Mouse (Mus musculus): Measurements from ENCODE around the gene Tex37. TPM values are rescaled to one million over a fixed set of nuclear protein-coding genes. Genes with fewer than 3 reads are reported as not detected.

The Tex37 gene
- polyA plus RNA-seq (2012; rRNA removed): not detected in 2 replicates

DNA sequence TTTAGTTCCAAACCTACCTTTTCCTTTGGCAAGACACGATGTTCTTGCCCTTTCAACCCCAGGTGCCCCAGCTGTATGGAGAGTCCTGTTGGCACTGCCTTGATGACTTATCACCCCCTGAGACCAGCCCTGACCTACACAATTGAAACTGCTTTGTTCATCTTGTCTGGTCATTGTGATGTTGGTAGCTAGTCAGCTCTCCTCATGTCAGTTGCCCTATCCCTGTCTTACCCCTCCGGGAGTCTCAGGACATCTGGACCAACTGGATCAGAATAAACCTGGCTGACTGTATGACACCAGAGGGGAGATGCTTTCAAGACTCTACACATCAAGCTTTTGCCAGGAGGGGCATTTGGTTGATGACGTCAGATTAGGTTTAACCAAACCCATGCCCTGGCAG is at the start of gene Tex37:
Gene Tex37 (minus strand): TSS at position 101 of the 400 bp plus-strand sequence.
- Histone ChIP-seq H3K36me3 (ENCODE audit: control insufficient read depth, insufficient read depth, low read length) (no peaks in the 10 kb centered on the region), H3K4me1 (ENCODE audit: control insufficient read depth, insufficient read depth, insufficient read length) (no peaks in the 10 kb centered on the region), H3K4me3 (ENCODE audit: extremely low read depth, insufficient read depth, insufficient read length) (no peak within 1 kb of the TSS), H3K27ac (ENCODE audit: insufficient read depth, low read length) (no peak within 1 kb of the TSS), H3K27me3 (ENCODE audit: control insufficient read depth, insufficient read depth, low read length) (no peaks in the 10 kb centered on the region)
- DNase-seq (ENCODE audit: low read depth in 1 of 2, low spot score in 2 of 2): no peak
- 80% methylated on average over 3 of the region's 3 CpGs for WGBS
- TF ChIP-seq CTCF (IDR thresholded peaks at IDR 0.05; ENCODE audit: extremely low read depth, insufficient read depth, insufficient read length, insufficient replicate concordance) (no peak), POLR2A (IDR thresholded peaks at IDR 0.05; ENCODE audit: low read depth, low read length) (no peak)

DNA sequence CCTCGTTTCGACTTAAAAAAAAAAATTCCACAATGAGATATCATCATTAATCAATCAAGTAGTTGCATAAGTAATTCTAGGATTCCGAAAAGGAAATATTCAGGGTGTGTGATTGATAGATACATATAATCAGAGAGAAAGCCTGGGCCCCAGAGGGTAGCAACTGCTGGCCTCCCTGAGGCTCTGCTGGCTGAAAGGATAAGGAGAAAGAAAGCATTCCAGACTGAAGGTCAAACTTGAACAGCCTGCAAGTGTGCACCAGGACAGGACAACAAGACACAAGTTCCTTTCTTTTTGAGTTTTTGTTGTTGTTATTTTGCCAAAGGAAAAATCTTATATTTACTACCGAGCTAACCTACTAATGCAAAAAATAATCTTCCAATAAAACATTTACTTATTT is 49.6 kb upstream of the Tex37 start:
- Histone ChIP-seq H3K27me3 (ENCODE audit: control insufficient read depth, insufficient read depth, low read length) (peaks cover 3% of the 10 kb centered on the region; the same call in 1 of the 2 replicates), H3K36me3 (ENCODE audit: control insufficient read depth, insufficient read depth, low read length) (no peaks in the 10 kb centered on the region), H3K27ac (ENCODE audit: insufficient read depth, low read length) (no peak overlapping the region), H3K4me3 (ENCODE audit: extremely low read depth, insufficient read depth, insufficient read length) (no peak overlapping the region), H3K4me1 (ENCODE audit: control insufficient read depth, insufficient read depth, insufficient read length) (peaks cover 2% of the 10 kb centered on the region; the same call in 1 of the 2 replicates)
- WGBS: 81% methylated on average over 4 of the region's 4 CpGs
- DNase-seq (ENCODE audit: low read depth in 1 of 2, low spot score in 2 of 2): no peak
- no peak for TF ChIP-seq POLR2A (IDR thresholded peaks at IDR 0.05; ENCODE audit: low read depth, low read length)

DNA sequence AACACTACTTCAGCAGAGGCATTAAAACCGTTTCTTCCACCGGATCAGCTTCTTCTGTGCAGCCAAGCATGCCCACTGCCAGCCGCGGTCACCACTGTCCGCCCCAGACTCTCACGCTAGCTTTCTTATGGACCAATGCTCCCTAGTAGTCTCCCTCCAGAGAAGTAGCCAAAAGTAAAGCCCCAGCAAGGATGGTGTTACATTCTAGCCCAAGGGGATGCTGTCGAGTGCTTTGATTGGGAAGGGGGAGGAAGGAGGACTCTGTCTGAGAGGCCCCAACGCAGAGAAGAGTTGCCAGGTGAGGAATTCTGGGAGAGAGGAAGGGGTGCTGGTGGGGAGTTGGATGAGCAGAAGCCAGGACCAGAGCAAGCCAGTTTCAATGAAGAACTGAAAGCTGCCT is 48.7 kb upstream of the Tex37 start:
- H3K4me3 ChIP-seq (ENCODE audit: extremely low read depth, insufficient read depth, insufficient read length): no peak overlapping the region
- 6% methylated on average over 8 of the region's 8 CpGs for WGBS
- H3K4me1 ChIP-seq (ENCODE audit: control insufficient read depth, insufficient read depth, insufficient read length): peaks cover 2% of the 10 kb centered on the region; the same call in 1 of the 2 replicates
- no peaks in the 10 kb centered on the region for H3K36me3 ChIP-seq (ENCODE audit: control insufficient read depth, insufficient read depth, low read length)
- DNase-seq (ENCODE audit: low read depth in 1 of 2, low spot score in 2 of 2): no peak
- H3K27ac ChIP-seq (ENCODE audit: insufficient read depth, low read length): no peak overlapping the region
- peaks cover 3% of the 10 kb centered on the region; the same call in 1 of the 2 replicates for H3K27me3 ChIP-seq (ENCODE audit: control insufficient read depth, insufficient read depth, low read length)
- TF ChIP-seq CTCF (IDR thresholded peaks at IDR 0.05; ENCODE audit: extremely low read depth, insufficient read depth, insufficient read length, insufficient replicate concordance) (no peak), POLR2A (IDR thresholded peaks at IDR 0.05; ENCODE audit: low read depth, low read length) (no peak)

DNA sequence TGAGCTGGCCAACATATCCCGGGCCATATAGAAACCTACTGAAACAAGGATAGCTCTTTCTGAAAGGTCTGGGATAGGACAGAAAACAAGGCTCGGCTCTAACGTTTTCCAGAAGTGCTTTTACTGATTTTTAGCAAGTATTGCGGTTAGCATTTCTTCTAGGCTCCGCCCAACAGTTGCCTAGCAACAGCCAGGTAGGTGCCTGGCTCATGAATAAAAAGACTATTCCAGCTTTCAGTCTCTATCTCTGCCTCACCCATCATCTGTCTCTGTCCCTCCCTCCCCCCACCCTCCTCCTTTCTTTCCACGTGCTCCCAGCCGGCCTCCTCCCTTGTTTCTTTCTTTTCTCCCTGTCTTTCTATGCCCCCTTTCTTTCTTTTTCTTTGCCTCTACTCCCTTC is 47.0 kb upstream of the Tex37 start:
- no peak overlapping the region for H3K27ac ChIP-seq (ENCODE audit: insufficient read depth, low read length)
- H3K27me3 ChIP-seq (ENCODE audit: control insufficient read depth, insufficient read depth, low read length): peaks cover 3% of the 10 kb centered on the region; the same call in 1 of the 2 replicates
- peaks cover 2% of the 10 kb centered on the region; the same call in 1 of the 2 replicates for H3K4me1 ChIP-seq (ENCODE audit: control insufficient read depth, insufficient read depth, insufficient read length)
- H3K4me3 ChIP-seq (ENCODE audit: extremely low read depth, insufficient read depth, insufficient read length): no peak overlapping the region
- no peaks in the 10 kb centered on the region for H3K36me3 ChIP-seq (ENCODE audit: control insufficient read depth, insufficient read depth, low read length)
- no peak for TF ChIP-seq CTCF (IDR thresholded peaks at IDR 0.05; ENCODE audit: extremely low read depth, insufficient read depth, insufficient read length, insufficient replicate concordance)
- TF ChIP-seq POLR2A (IDR thresholded peaks at IDR 0.05; ENCODE audit: low read depth, low read length): no peak
- DNase-seq (ENCODE audit: low read depth in 1 of 2, low spot score in 2 of 2): no peak
- 44% methylated on average over 7 of the region's 7 CpGs for WGBS

DNA sequence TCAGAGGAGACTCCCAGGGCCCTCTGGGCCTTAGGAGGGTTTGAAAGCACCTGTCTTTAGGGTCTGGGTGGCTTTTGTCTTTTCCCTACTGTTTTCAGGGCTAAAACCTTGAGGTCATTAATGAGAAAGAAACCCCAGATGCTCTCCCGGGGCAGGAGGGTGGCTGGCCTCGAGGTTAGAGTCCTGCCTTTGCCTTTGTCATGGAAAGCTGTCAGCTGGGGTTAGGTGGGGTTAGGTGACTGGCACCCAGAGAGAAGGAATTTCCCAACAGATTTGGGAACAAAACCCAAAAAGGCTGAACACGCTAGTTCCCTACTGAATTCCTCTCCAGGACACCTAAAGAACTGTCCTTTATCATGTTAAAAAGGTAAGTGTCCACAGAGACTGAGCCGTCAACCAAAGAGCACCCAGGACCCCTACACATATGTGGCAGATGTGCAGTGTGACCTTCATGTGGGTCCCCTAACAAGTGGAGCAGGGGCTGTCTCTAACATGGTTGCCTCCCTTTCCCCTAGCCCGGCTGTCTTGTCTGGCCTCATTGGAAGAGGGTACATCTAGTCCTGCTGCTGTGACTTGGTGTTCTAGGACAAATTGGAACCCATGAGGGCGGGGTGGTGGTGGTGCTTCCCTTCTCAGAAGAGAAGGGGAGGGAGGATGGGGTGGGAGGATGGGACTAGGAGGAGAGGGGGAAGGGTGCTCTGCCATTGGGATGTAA is 45.5 kb upstream of the Tex37 start:
- peaks cover 4% of the 10 kb centered on the region; the same call in 1 of the 2 replicates for H3K27me3 ChIP-seq (ENCODE audit: control insufficient read depth, insufficient read depth, low read length)
- 69% methylated on average over 6 of the region's 6 CpGs for WGBS
- no peaks in the 10 kb centered on the region for H3K36me3 ChIP-seq (ENCODE audit: control insufficient read depth, insufficient read depth, low read length)
- no peak overlapping the region for H3K27ac ChIP-seq (ENCODE audit: insufficient read depth, low read length)
- TF ChIP-seq CTCF (IDR thresholded peaks at IDR 0.05; ENCODE audit: extremely low read depth, insufficient read depth, insufficient read length, insufficient replicate concordance) (no peak), POLR2A (IDR thresholded peaks at IDR 0.05; ENCODE audit: low read depth, low read length) (no peak)
- H3K4me1 ChIP-seq (ENCODE audit: control insufficient read depth, insufficient read depth, insufficient read length): peaks cover 2% of the 10 kb centered on the region; the same call in 1 of the 2 replicates
- no peak for DNase-seq (ENCODE audit: low read depth in 1 of 2, low spot score in 2 of 2)
- H3K4me3 ChIP-seq (ENCODE audit: extremely low read depth, insufficient read depth, insufficient read length): no peak overlapping the region

DNA sequence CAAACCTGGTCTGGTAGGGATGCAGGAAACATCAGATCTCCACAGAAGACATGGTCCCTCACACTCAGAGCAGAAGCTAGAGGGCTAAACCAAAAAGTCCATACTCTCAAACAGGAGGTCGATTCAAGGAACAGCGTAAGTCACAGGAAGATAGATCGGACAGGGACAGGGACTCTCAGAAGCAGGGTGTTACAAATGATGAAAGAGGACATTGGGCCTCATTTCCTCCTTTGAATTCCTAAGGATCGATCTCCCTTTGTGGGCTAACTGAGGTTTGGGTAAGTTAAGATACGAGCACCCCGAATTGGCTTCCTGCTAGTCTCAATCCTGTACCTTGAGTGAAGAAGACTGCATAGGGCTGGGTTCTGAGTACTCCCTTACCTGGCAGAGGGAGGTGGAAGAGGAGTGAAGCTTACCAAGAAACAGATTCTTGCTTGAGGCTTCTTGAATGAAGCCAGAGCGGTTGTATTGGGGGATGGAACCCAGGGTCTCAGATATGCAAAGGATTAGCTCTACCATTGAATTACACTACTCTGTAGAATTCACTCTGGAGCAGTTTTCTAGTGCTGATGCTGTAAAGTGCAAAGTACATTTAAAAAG is 38.7 kb upstream of the Tex37 start:
- WGBS: 34% methylated on average over 7 of the region's 7 CpGs
- Histone ChIP-seq H3K4me3 (ENCODE audit: extremely low read depth, insufficient read depth, insufficient read length) (no peak overlapping the region), H3K36me3 (ENCODE audit: control insufficient read depth, insufficient read depth, low read length) (no peaks in the 10 kb centered on the region), H3K4me1 (ENCODE audit: control insufficient read depth, insufficient read depth, insufficient read length) (peaks cover 7% of the 10 kb centered on the region), H3K27me3 (ENCODE audit: control insufficient read depth, insufficient read depth, low read length) (peaks cover 24% of the 10 kb centered on the region), H3K27ac (ENCODE audit: insufficient read depth, low read length) (no peak overlapping the region)
- TF ChIP-seq CTCF (IDR thresholded peaks at IDR 0.05; ENCODE audit: extremely low read depth, insufficient read depth, insufficient read length, insufficient replicate concordance) (no peak), POLR2A (IDR thresholded peaks at IDR 0.05; ENCODE audit: low read depth, low read length) (no peak)
- DNase-seq (ENCODE audit: low read depth in 1 of 2, low spot score in 2 of 2): no peak

DNA sequence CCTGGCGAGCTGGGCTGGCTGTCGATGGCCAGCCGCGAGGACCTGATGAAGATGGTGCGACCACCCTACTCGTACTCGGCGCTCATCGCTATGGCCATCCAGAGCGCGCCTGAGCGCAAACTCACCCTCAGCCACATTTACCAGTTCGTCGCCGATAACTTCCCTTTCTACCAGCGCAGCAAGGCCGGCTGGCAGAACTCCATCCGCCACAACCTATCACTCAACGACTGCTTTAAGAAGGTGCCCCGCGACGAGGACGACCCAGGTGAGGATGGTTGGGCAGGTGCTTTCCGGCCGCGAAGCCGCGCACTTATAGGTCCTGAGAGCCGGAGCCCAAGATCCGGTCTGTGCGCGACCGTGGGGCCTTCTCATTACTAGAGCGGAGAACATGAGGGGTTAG is 38.2 kb upstream of the Tex37 start:
- WGBS: 3% methylated on average over 34 of the region's 34 CpGs
- H3K27ac ChIP-seq (ENCODE audit: insufficient read depth, low read length): no peak overlapping the region
- H3K4me1 ChIP-seq (ENCODE audit: control insufficient read depth, insufficient read depth, insufficient read length): peaks cover 7% of the 10 kb centered on the region
- no peaks in the 10 kb centered on the region for H3K36me3 ChIP-seq (ENCODE audit: control insufficient read depth, insufficient read depth, low read length)
- peaks cover 24% of the 10 kb centered on the region for H3K27me3 ChIP-seq (ENCODE audit: control insufficient read depth, insufficient read depth, low read length)
- H3K4me3 ChIP-seq (ENCODE audit: extremely low read depth, insufficient read depth, insufficient read length): no peak overlapping the region
- no peak for DNase-seq (ENCODE audit: low read depth in 1 of 2, low spot score in 2 of 2)
- TF ChIP-seq POLR2A (IDR thresholded peaks at IDR 0.05; ENCODE audit: low read depth, low read length) (no peak), CTCF (IDR thresholded peaks at IDR 0.05; ENCODE audit: extremely low read depth, insufficient read depth, insufficient read length, insufficient replicate concordance) (no peak)
